Mouse (Mus musculus) CH12.LX (cell line): ENCODE results near the gene Tespa1.

ENCODE experiments used
- CTCF ChIP-seq, 2 experiments: IDR thresholded peaks in 1 of 2; conservative IDR thresholded peaks in 1 of 2; 2 replicates each; pipeline ENCODE4 v1.5.1; 2011 to 2012; ENCODE audit warnings: low read depth in 2 of 2, low read length in 2 of 2, improper control_type of control experiment in 1 of 2, inconsistent platforms in 1 of 2, mild to moderate bottlenecking in 1 of 2, moderate library complexity in 1 of 2
- ELF1 ChIP-seq: IDR thresholded peaks from 2 replicates; pipeline ENCODE4 v1.6.1; 2014; ENCODE audit warnings: low read depth, mild to moderate bottlenecking, inconsistent platforms, low read length, improper control_type of control experiment
- MAX ChIP-seq: IDR thresholded peaks from 2 replicates; pipeline ENCODE4 v1.6.1; 2011; ENCODE audit warnings: low read length, improper control_type of control experiment
- POLR2A ChIP-seq: IDR thresholded peaks from 2 replicates; pipeline ENCODE4 v1.6.1; 2011; ENCODE audit warnings: low read depth, mild to moderate bottlenecking, improper control_type of control experiment, low read length
- USF1 ChIP-seq: IDR thresholded peaks from 2 replicates; pipeline ENCODE4 v1.6.1; 2014; ENCODE audit warnings: low read depth, mild to moderate bottlenecking, inconsistent platforms, low read length, improper control_type of control experiment

- TF ChIP-seq USF1 (no peak), CTCF (conservative IDR thresholded peaks at IDR 0.05 in 1 of 2, IDR thresholded peaks at IDR 0.05 in 1 of 2; ENCODE audit: low read depth in 2 of 2, low read length in 2 of 2) (no peak), ELF1 (no peak), MAX (no peak), POLR2A (no peak)
Measured at GRCm38 (mm10) chr10:130318720-130319119, 4.0 kb upstream of the Tespa1 start.
